In genomic region chr8:92846684-92847083, GRCm38 (mm10) we compare ENCODE assay signal across 8 mouse cellular contexts. TPM values are rescaled to one million over a fixed set of nuclear protein-coding genes. Genes with fewer than 3 reads are reported as not detected.
DNase-seq lines count a peak whose midpoint lies in the region; ATAC-seq and TF ChIP-seq lines count a peak whose summit lies in the region.

No protein-coding gene starts in this region.

- H3K4me2 ChIP-seq in liver, embryonic 12.5 days, result no peak overlapping the region

- WGBS in liver, embryonic 12.5 days (ENCODE audit: insufficient replicate concordance), result 6% methylated on average over 3 of the region's 3 CpGs

- no peak for DNase-seq in gastrocnemius, adult 2 months
- no peak for DNase-seq in gastrocnemius, postnatal 14 days
- DNase-seq in right cerebral cortex, postnatal 25 days, result peak; percentile 8
- no peak for DNase-seq in right cerebral cortex, adult 18-20 months
- DNase-seq in testis, postnatal 10 days (ENCODE audit: low spot score), result peak; percentile 56
- no peak for DNase-seq in gastrocnemius, postnatal 36 days
- DNase-seq in thymus, postnatal 0 days (ENCODE audit: low spot score), result no peak

- no peaks in the 10 kb centered on the region for H3K9me3 ChIP-seq in liver, embryonic 12.5 days (replicated peaks)

- no peak for ATAC-seq in liver, embryonic 12.5 days

- H3K27me3 ChIP-seq in liver, embryonic 12.5 days (replicated peaks), result no peaks in the 10 kb centered on the region

- no peak for TF ChIP-seq CTCF in gastrocnemius, adult 2 months (IDR thresholded peaks at IDR 0.05)

- H3K36me3 ChIP-seq in liver, embryonic 12.5 days, result no peaks in the 10 kb centered on the region

- no peak overlapping the region; the same call in 1 of the 2 replicates for H3K4me3 ChIP-seq in gastrocnemius, adult 2 months
- no peak overlapping the region for H3K4me3 ChIP-seq in liver, embryonic 12.5 days

- H3K4me1 ChIP-seq in liver, embryonic 12.5 days, result peaks cover 5% of the 10 kb centered on the region; the same call in 1 of the 2 replicates

- no peak overlapping the region for H3K9ac ChIP-seq in liver, embryonic 12.5 days

- H3K27ac ChIP-seq in gastrocnemius, adult 2 months, result peak overlapping the region; percentile 56
- peak overlapping the region; percentile 32; the same call in 1 of the 2 replicates for H3K27ac ChIP-seq in liver, embryonic 12.5 days

- intact Hi-C loops in gastrocnemius, adult 2 months (cut with DNase I), result no loop called here
- intact Hi-C loops in gastrocnemius, postnatal 14 days (cut with DNase I; ENCODE audit: low total_unique reads), result no loop called here
- intact Hi-C loops in gastrocnemius, postnatal 36 days (cut with DNase I), result no loop called here

RNA-seq across cellular contexts. Expression of gene Lpcat2, which starts 8.5 kb away (rescaled TPM):
- under 1 TPM; 0.15 to 0.22 TPM for total RNA-seq in gastrocnemius, adult 2 months (2021)
- total RNA-seq in gastrocnemius, postnatal 14 days (2021), result 1 to 10 TPM in 1 of 2 experiments, under 1 TPM in 1; 0.42 to 1.3 TPM
- polyA plus RNA-seq in liver, embryonic 12.5 days (2016; fragmentation: Nextera tagmentation; extraction: Ambion mirVana), result 4.8 and 5.0 TPM in 2 replicates
- total RNA-seq in gastrocnemius, postnatal 36 days (2021), result under 1 TPM; 0.32 to 0.43 TPM
- polyA plus RNA-seq in thymus, postnatal 0 days (2015; fragmentation: Nextera tagmentation; extraction: Ambion mirVana), result 20.2 and 25.5 TPM in 2 replicates

RNA-seq across cellular contexts. Expression of gene Mmp2, which starts 19.6 kb away (rescaled TPM):
- total RNA-seq in gastrocnemius, adult 2 months (2021), result 10 to 100 TPM; 35.5 to 75.4 TPM
- total RNA-seq in gastrocnemius, postnatal 14 days (2021), result 100 to 1,000 TPM; 127 to 151 TPM
- 22.6 and 25.3 TPM in 2 replicates for polyA plus RNA-seq in liver, embryonic 12.5 days (2016; fragmentation: Nextera tagmentation; extraction: Ambion mirVana)
- total RNA-seq in gastrocnemius, postnatal 36 days (2021), result 10 to 100 TPM; 59.7 to 60.9 TPM
- polyA plus RNA-seq in thymus, postnatal 0 days (2015; fragmentation: Nextera tagmentation; extraction: Ambion mirVana), result 49.5 and 52.9 TPM in 2 replicates

RNA-seq across cellular contexts. Expression of gene Capns2, which starts 54.5 kb away (rescaled TPM):
- total RNA-seq in gastrocnemius, adult 2 months (2021), result not detected
- not detected for total RNA-seq in gastrocnemius, postnatal 14 days (2021)
- not detected in 2 replicates for polyA plus RNA-seq in liver, embryonic 12.5 days (2016; fragmentation: Nextera tagmentation; extraction: Ambion mirVana)
- not detected for total RNA-seq in gastrocnemius, postnatal 36 days (2021)
- polyA plus RNA-seq in thymus, postnatal 0 days (2015; fragmentation: Nextera tagmentation; extraction: Ambion mirVana), result 0.13 and 0.27 TPM in 2 replicates

Comparison
In these comparisons a context has a peak if more than half of its experiments do, and no peak if none do; other contexts are left out.
1. DNase-seq: peak in right cerebral cortex, postnatal 25 days (single experiment) and testis, postnatal 10 days (single experiment); none in gastrocnemius, adult 2 months (single experiment), gastrocnemius, postnatal 14 days (single experiment), right cerebral cortex, adult 18-20 months (single experiment), gastrocnemius, postnatal 36 days (0 of 2) and thymus, postnatal 0 days (single experiment).